Mouse (Mus musculus): Measurements from ENCODE around the gene Hmgcll1. TPM values are rescaled to one million over a fixed set of nuclear protein-coding genes. Genes with fewer than 3 reads are reported as not detected.

Gene Hmgcll1
- not detected for polyA plus RNA-seq (2017; shearing (Covaris generic))

DNA sequence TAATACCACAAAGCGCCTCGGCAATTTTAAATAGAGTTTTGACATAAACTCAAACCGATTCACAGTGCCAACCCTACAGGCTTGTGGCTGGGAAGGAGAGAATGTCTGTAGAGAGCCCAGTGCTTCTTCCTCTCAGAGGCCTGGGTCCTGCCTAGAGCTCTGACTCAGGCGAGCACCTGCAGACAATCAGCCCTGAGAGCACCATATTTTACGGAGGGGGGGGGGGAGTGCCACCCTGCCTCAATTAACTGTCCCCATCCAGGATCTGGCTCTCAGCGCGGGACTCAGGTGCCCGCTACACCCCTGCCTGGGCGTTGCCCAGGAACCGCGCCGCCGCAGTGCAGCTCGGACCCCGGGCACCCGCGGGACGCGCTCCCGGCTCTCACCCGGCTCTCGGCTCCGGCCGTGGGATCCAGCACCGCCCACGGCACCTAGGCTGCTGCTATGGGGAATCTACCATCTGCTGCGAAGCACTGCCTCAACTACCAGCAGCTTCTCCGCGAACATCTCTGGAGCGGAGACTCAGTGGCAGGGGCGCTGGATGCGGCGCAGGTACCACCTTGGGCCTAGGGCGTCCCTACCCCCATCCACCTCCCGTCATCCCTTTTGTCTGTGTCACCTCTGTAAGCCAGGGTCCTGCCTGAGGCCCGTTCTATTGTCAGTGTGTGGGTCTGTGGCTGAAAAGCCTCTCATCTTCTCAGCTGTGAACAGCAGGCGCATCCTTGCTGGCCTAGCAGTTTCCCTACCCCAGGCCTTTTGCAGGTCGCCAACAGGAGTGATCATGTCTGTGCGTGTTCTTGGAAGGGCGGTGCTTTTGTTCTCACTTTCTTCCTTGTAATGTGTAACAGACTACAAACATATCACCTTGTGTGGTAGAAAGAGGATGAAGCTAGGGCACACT is at the start of gene Hmgcll1:
Gene Hmgcll1 (plus strand): TSS at position 225 of the 901 bp plus-strand sequence.

Other genes with a start within 250 kb of the Hmgcll1 start
- not detected for gene Bmp5, start 239.5 kb upstream of the Hmgcll1 start, polyA plus RNA-seq (2017; shearing (Covaris generic))
- gene Gfral, start 198.8 kb downstream of the Hmgcll1 start, polyA plus RNA-seq (2017; shearing (Covaris generic)), result not detected

Measured in CD4-positive, CD25-positive, alpha-beta regulatory T cell (primary cell).